Mouse (Mus musculus) erythroblast, adult 5-6 weeks (primary cell): Measurements from ENCODE around the gene Btbd35f25. TPM values are rescaled to one million over a fixed set of nuclear protein-coding genes. Genes with fewer than 3 reads are reported as not detected.
"Not testable (repeated sequence)": the region's sequence is repeated elsewhere in the genome, so short reads cannot be mapped to it uniquely, and the experiment has no call there.

ENCODE experiments used
- ATAC-seq: replicated peaks from 2 replicates; pipeline ENCODE4 v1.8.0; 2016; ENCODE audit warnings: moderate number of reproducible peaks, mild to moderate bottlenecking, moderate TSS enrichment, inconsistent platforms; ENCODE audit not compliant: poor library complexity, low FRiP score, severe bottlenecking
- total RNA-seq, 2 experiments: library from RNA; stranded (forward) in 1 of 2; stranded (reverse) in 1 of 2; fragments of 150-400 nt in 1 of 2; fragments of 200-764, 138-1000 nt in 1 of 2; gene quantifications; 2 replicates each; pipeline versions ENCODE4 v1.2.3 to v1.2.4; 2015 to 2017; ENCODE audit warnings: low replicate concordance in 2 of 2

Gene Btbd35f25
- total RNA-seq (2015; ENCODE audit: low replicate concordance) (not detected in 2 replicates), total RNA-seq (2017; ENCODE audit: low replicate concordance) (not detected in 2 replicates)

DNA sequence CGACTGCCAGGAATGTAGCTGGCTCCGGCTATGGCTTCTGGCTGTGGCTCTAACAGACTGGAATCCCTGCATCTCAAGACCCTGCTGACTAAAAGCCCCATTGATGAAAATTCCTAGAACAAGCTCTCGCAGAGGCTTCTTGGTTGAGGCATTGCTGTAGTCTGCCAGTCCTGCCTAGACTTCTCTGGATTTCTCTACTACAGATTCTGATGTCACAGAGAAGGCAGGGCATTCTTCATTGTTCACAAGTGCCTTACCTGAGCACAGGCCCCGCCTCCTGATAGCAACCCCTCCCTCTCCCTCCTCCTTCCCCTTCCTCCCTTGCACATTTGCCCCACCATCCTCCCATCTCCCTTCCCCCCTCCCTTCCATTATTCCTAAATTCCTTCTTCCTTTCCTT is at the start of gene Btbd35f25:
Gene Btbd35f25, minus strand, starts transcription at position 101 of the 400 bp plus-strand sequence.
- ATAC-seq: not testable (repeated sequence)

GRCm38 (mm10) chrX:31766255-31766654 is 49.3 kb upstream of the Btbd35f25 start:
- ATAC-seq: no peak

DNA sequence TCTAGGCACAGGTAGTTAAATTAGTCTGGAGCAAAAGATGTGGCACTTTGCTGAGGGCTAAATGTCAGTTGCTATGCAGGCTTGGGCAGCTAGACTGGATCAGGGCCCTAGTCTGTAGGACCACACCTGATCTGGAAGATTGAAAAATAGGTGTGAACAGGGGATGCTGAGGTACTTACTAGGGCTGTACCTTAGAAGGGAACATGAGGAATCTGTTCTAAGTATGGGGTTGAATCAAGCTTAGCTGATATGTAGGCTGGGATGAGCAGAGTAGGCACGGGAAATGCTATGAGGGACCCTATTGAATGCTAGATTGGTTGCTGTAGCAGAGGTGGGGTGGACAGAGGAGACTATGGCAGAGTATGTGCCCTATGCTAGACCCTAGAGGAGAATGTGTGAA is 47.0 kb upstream of the Btbd35f25 start:
- no peak for ATAC-seq

DNA sequence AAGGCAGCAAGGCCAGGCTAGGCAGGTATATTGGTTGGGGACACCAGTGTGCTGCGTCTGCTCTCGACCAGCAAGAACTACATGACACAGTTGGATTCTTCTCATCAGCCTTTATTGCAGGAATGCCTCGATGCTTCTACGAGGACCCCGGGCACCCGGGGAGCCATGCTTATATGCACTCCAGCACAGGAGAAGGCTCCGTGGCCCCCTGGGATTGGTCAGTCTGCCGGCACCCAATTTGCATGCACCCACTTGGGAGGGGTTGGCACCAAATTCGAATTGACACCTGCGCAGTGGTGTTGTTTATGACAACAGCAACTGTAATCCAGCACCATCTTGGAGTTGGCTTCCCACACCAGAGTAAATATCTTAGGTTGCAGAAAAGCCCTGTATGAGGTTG is 28.1 kb upstream of the Btbd35f25 start:
- ATAC-seq: no peak

DNA sequence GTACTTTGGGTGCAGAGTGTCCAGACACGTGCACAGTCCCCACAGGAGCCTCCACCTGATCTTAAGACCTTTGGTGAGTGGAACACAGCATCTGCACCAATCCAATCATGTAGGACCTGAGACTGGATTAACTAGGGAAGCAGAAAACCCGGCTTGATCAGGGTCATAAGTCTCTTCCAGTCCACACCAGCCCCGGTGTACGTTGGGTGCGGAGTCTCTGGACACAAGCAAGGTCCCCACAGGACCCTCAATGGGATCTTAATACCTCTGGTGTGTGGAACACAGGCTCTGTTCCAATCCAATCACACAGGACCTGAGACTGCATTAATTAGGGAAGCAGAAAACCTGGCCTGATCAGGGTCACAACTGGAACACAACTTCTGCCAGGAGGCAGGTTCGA is 20.0 kb upstream of the Btbd35f25 start:
- ATAC-seq: no peak

Other genes starting within 250 kb of the Btbd35f25 start
- gene Gm21883, start 142.9 kb downstream of the Btbd35f25 start, total RNA-seq (2015; ENCODE audit: low replicate concordance): not detected in 2 replicates
- not detected in 2 replicates for gene Gm21883, start 142.9 kb downstream of the Btbd35f25 start, total RNA-seq (2017; ENCODE audit: low replicate concordance)
- gene Spin2e, start 98.2 kb downstream of the Btbd35f25 start, total RNA-seq (2015; ENCODE audit: low replicate concordance): not detected in 2 replicates
- gene Spin2e, start 98.2 kb downstream of the Btbd35f25 start, total RNA-seq (2017; ENCODE audit: low replicate concordance): not detected in 2 replicates
- not detected in 2 replicates for gene Gm21637, start 244.9 kb upstream of the Btbd35f25 start, total RNA-seq (2015; ENCODE audit: low replicate concordance)
- not detected in 2 replicates for gene Gm21637, start 244.9 kb upstream of the Btbd35f25 start, total RNA-seq (2017; ENCODE audit: low replicate concordance)